Mouse (Mus musculus) embryonic facial prominence, embryonic 12.5 days (tissue): Measurements from ENCODE around the gene Tppp. TPM values are rescaled to one million over a fixed set of nuclear protein-coding genes. Genes with fewer than 3 reads are reported as not detected.

ENCODE experiments used
- ATAC-seq: fragments of 200-750 bp; cut with Nextera tagmentation; 2 replicates; pipeline ENCODE4 v1.8.0; 2017; ENCODE audit not compliant: insufficient number of reproducible peaks, insufficient read depth, low FRiP score, low TSS enrichment
- H3K27ac ChIP-seq: fragments of 300-500 bp; sonication (generic); 2 replicates; pipeline ENCODE4 v1.5.1; 2016; ENCODE audit warnings: mild to moderate bottlenecking
- H3K27me3 ChIP-seq: fragments of 300-500 bp; sonication (generic); 2 replicates; pipeline ENCODE4 v1.6.1; 2016; ENCODE audit warnings: mild to moderate bottlenecking, moderate library complexity
- H3K36me3 ChIP-seq: fragments of 300-500 bp; sonication (generic); 2 replicates; pipeline ENCODE4 v1.6.1; 2016; ENCODE audit warnings: mild to moderate bottlenecking
- H3K4me1 ChIP-seq: fragments of 300-500 bp; sonication (generic); 2 replicates; pipeline ENCODE4 v1.6.1; 2016
- H3K4me2 ChIP-seq: fragments of 300-500 bp; sonication (generic); replicated peaks from 2 replicates; pipeline ENCODE4 v1.6.1; 2016; ENCODE audit warnings: mild to moderate bottlenecking, moderate library complexity
- H3K4me3 ChIP-seq: fragments of 300-500 bp; sonication (generic); 2 replicates; pipeline ENCODE4 v1.5.1; 2016; ENCODE audit warnings: mild to moderate bottlenecking
- H3K9ac ChIP-seq: fragments of 300-500 bp; sonication (generic); 2 replicates; pipeline ENCODE4 v1.6.1; 2016; ENCODE audit warnings: mild to moderate bottlenecking, moderate library complexity
- H3K9me3 ChIP-seq: fragments of 300-500 bp; sonication (generic); 2 replicates; pipeline ENCODE4 v1.6.1; 2016; ENCODE audit warnings: mild to moderate bottlenecking, moderate library complexity
- WGBS: fragments of 180-500 bp; shearing (Covaris S2); methylation state at CpG from one replicate; pipeline ENCODE4 v1.1.7; 2016; 5-methylcytosine and 5-hydroxymethylcytosine counted together
- polyA plus RNA-seq: library from polyadenylated mRNA; unstranded; fragments of >200 nt; fragmentation: Nextera tagmentation; extraction: Ambion mirVana; gene quantifications from 2 replicates; pipeline ENCODE4 v1.2.1, GENCODE M21; 2016

Gene Tppp
- polyA plus RNA-seq, 1 experiment from 2014 or later = 1.1 TPM

DNA sequence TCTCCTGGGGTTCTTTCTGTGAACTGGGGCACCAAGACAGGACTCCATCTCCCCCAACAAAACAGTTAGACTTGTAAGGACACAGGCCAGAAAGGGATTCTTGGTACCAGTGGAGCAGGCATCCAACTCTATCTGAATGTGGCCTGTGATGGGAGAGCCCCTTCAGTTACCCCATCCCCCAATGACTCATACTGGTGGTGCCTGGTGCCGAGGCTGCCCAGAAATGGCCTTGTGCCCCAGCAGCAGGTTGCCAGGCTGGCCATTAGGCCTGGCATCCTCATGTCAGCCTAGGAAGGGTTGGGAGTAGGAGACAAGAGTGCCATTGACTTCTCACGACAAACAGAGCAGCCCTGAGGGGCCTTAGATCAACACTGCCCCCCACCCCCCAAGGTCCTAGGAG lies 18.9 kb downstream of the Tppp start:
- ATAC-seq = no peak
- H3K9me3 ChIP-seq = no peaks in the 10 kb centered on the region
- no peaks in the 10 kb centered on the region for H3K36me3 ChIP-seq
- 42% methylated on average over 2 of the region's 2 CpGs for WGBS
- no peak overlapping the region for H3K4me2 ChIP-seq
- H3K4me3 ChIP-seq = no peak overlapping the region
- H3K27ac ChIP-seq = no peak overlapping the region
- no peaks in the 10 kb centered on the region for H3K4me1 ChIP-seq
- H3K9ac ChIP-seq = no peak overlapping the region
- H3K27me3 ChIP-seq = no peaks in the 10 kb centered on the region

- H3K4me2 ChIP-seq = no peak overlapping the region
- H3K27me3 ChIP-seq = no peaks in the 10 kb centered on the region
- no peaks in the 10 kb centered on the region for H3K36me3 ChIP-seq
- no peaks in the 10 kb centered on the region for H3K9me3 ChIP-seq
- no peak overlapping the region for H3K4me3 ChIP-seq
- H3K27ac ChIP-seq = no peak overlapping the region
- no peak overlapping the region for H3K9ac ChIP-seq
- ATAC-seq = no peak
- 85% methylated on average over 2 of the region's 2 CpGs for WGBS
- no peaks in the 10 kb centered on the region for H3K4me1 ChIP-seq
Measured at GRCm38 (mm10) chr13:74029013-74029412, 19.8 kb downstream of the Tppp start.

- ATAC-seq = no peak
- H3K36me3 ChIP-seq = 0 out of 2 replicates have a peak, but pooled peaks cover 4% of the 10 kb centered on the region
- no peak overlapping the region for H3K4me3 ChIP-seq
- no peak overlapping the region for H3K9ac ChIP-seq
- H3K9me3 ChIP-seq = no peaks in the 10 kb centered on the region
- 90% methylated on average over 7 of the region's 7 CpGs for WGBS
- H3K4me1 ChIP-seq = no peaks in the 10 kb centered on the region
- H3K27ac ChIP-seq = no peak overlapping the region
- H3K27me3 ChIP-seq = no peaks in the 10 kb centered on the region
- no peak overlapping the region for H3K4me2 ChIP-seq
Measured at GRCm38 (mm10) chr13:74030691-74031090, 21.5 kb downstream of the Tppp start.

DNA sequence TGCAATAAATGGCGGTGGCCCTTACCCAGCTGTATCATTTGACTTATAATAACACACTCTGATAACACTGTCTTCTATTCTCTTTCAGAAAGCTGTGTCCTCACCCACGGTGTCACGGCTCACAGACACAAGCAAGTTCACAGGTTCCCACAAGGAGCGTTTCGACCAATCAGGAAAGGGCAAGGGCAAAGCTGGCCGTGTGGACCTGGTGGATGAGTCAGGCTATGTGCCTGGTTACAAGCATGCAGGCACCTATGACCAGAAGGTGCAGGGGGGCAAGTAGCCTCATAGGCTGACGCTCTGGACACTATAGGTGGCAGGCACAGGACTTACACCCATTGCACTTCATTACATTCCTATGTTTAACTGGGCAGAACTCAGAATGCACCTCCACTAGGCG lies 21.9 kb downstream of the Tppp start:
- no peaks in the 10 kb centered on the region for H3K9me3 ChIP-seq
- 80% methylated on average over 8 of the region's 8 CpGs for WGBS
- no peak overlapping the region for H3K9ac ChIP-seq
- no peak overlapping the region for H3K4me2 ChIP-seq
- no peaks in the 10 kb centered on the region for H3K4me1 ChIP-seq
- H3K27me3 ChIP-seq = no peaks in the 10 kb centered on the region
- no peak overlapping the region for H3K27ac ChIP-seq
- no peak overlapping the region for H3K4me3 ChIP-seq
- no peak for ATAC-seq
- 0 out of 2 replicates have a peak, but pooled peaks cover 4% of the 10 kb centered on the region for H3K36me3 ChIP-seq

DNA sequence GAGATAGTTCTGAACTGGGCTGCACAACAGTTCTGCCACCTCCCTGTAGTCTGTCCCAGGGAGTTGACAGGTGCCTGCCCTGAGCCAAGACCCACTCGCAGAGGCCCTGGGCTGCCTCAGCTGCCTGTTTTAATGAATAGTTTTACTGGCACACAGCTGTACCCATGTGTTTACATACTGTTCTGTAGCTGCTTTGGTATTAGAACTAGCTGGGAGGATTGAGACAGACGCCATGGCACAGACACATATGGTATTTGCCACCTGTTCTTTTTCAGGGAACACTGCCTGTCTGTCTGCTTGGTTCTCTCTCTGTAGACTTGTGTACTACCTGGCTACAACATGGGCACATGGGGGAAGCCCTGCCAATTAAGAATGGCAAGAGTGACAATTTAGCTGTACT lies 25.5 kb downstream of the Tppp start:
- H3K4me1 ChIP-seq = no peaks in the 10 kb centered on the region
- no peaks in the 10 kb centered on the region for H3K9me3 ChIP-seq
- no peak overlapping the region for H3K9ac ChIP-seq
- H3K4me3 ChIP-seq = no peak overlapping the region
- H3K27me3 ChIP-seq = no peaks in the 10 kb centered on the region
- H3K36me3 ChIP-seq = peaks cover 29% of the 10 kb centered on the region
- no peak for ATAC-seq
- H3K27ac ChIP-seq = no peak overlapping the region
- 81% methylated on average over 2 of the region's 2 CpGs for WGBS
- no peak overlapping the region for H3K4me2 ChIP-seq

- ATAC-seq = no peak
- 94% methylated on average over 2 of the region's 2 CpGs for WGBS
- Histone ChIP-seq H3K9me3 (no peaks in the 10 kb centered on the region), H3K4me1 (no peaks in the 10 kb centered on the region), H3K27ac (no peak overlapping the region), H3K27me3 (no peaks in the 10 kb centered on the region), H3K36me3 (peaks cover 39% of the 10 kb centered on the region), H3K4me3 (no peak overlapping the region), H3K4me2 (no peak overlapping the region), H3K9ac (no peak overlapping the region)
Measured at GRCm38 (mm10) chr13:74035776-74036175, 26.6 kb downstream of the Tppp start.

DNA sequence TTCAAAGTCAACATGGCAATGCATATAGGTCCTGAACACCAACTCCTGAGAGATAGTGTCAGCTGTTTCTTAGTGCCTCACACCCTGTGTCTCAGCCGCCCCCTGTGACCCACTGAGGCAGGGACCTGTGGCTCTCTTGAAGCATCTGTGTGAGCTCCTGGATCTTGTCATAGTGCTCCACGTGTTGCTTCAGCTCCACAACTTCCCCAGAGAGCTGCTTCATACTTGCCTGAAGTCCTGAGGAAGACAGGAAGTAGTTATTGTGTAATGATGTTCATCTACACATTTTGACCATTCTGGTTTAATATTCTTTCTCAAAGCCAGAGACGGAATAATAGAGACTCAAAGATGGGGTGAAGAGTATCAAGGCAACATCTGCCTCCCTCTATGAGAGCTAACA lies 30.7 kb downstream of the Tppp start:
- Histone ChIP-seq H3K4me3 (no peak overlapping the region), H3K36me3 (peaks cover 66% of the 10 kb centered on the region), H3K4me2 (no peak overlapping the region), H3K4me1 (no peaks in the 10 kb centered on the region), H3K27ac (no peak overlapping the region), H3K9me3 (no peaks in the 10 kb centered on the region), H3K9ac (no peak overlapping the region), H3K27me3 (no peaks in the 10 kb centered on the region)
- WGBS = 90% methylated on average over 3 of the region's 3 CpGs
- no peak for ATAC-seq

DNA sequence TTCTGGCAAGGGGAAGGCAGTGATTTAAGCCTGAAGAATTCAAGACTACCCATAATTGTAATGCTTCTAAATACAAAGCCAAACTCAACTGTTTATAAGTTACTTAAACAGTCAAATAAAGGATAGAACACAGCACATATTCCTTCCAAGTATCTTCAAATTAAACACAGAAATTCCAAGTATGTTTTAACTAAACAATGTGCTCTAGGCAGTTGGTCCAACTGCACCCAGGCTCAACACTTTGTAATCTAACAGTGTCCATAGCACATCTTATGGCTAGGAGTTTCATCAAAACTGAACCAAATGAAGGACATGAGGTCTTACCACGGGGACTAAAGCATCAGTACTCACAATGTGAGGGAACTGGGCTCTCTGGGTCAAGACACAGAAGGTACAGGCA lies 47.0 kb downstream of the Tppp start:
- no peaks in the 10 kb centered on the region for H3K4me1 ChIP-seq
- H3K9ac ChIP-seq = no peak overlapping the region
- H3K36me3 ChIP-seq = peaks cover 25% of the 10 kb centered on the region
- H3K9me3 ChIP-seq = no peaks in the 10 kb centered on the region
- no peak overlapping the region for H3K4me3 ChIP-seq
- H3K27ac ChIP-seq = no peak overlapping the region
- no peaks in the 10 kb centered on the region for H3K27me3 ChIP-seq
- no peak overlapping the region for H3K4me2 ChIP-seq
- no peak for ATAC-seq
- 92% methylated on average over 1 of the region's 1 CpGs for WGBS

- Histone ChIP-seq H3K27ac (no peak overlapping the region), H3K9me3 (no peaks in the 10 kb centered on the region), H3K4me3 (no peak overlapping the region), H3K4me2 (no peak overlapping the region), H3K9ac (no peak overlapping the region), H3K36me3 (peaks cover 19% of the 10 kb centered on the region; the same call in 1 of the 2 replicates), H3K4me1 (no peaks in the 10 kb centered on the region), H3K27me3 (no peaks in the 10 kb centered on the region)
- 93% methylated on average over 9 of the region's 9 CpGs for WGBS
- no peak for ATAC-seq
Measured at GRCm38 (mm10) chr13:74058081-74058480, 48.9 kb downstream of the Tppp start.

- ATAC-seq = peak; percentile 87
- H3K27ac ChIP-seq = peak within 1 kb of the TSS; percentile 76
- H3K9ac ChIP-seq = peak within 1 kb of the TSS; percentile 67
- no peaks in the 10 kb centered on the region for H3K9me3 ChIP-seq
- 4% methylated on average over 48 of the region's 48 CpGs for WGBS
- peak within 1 kb of the TSS; percentile 61 for H3K4me3 ChIP-seq
- peak within 1 kb of the TSS; percentile 53 for H3K4me2 ChIP-seq
- no peaks in the 10 kb centered on the region for H3K4me1 ChIP-seq
- H3K36me3 ChIP-seq = peaks cover 13% of the 10 kb centered on the region; the same call in 1 of the 2 replicates
- H3K27me3 ChIP-seq = no peaks in the 10 kb centered on the region
Measured at GRCm38 (mm10) chr13:74061613-74062377, 52.6 kb downstream of the Tppp start, which contains the start of gene Cep72. Gene Cep72 (minus strand): TSS chr13:74062299.

- ATAC-seq = peak; percentile 97; the same call in 1 of the 2 replicates
- Histone ChIP-seq H3K4me2 (peak overlapping the region; percentile 53), H3K4me1 (no peaks in the 10 kb centered on the region), H3K36me3 (peaks cover 6% of the 10 kb centered on the region; the same call in 1 of the 2 replicates), H3K9me3 (no peaks in the 10 kb centered on the region), H3K27ac (no peak overlapping the region), H3K9ac (peak overlapping the region; percentile 67; the same call in 1 of the 2 replicates), H3K27me3 (no peaks in the 10 kb centered on the region), H3K4me3 (peak overlapping the region; percentile 61)
- WGBS = 26% methylated on average over 10 of the region's 11 CpGs
Measured at GRCm38 (mm10) chr13:74062378-74063128, 53.3 kb downstream of the Tppp start.
